Comparison of ENCODE assay signal across 9 mouse cellular contexts in genomic region chr11:100362979-100363562, GRCm38 (mm10). TPM values are rescaled to one million over a fixed set of nuclear protein-coding genes. Genes with fewer than 3 reads are reported as not detected.
A peak's percentile ranks its signal among the peaks of the same experiment; 100 is the strongest.
DNase-seq lines count a peak whose midpoint lies in the region; ATAC-seq and TF ChIP-seq lines count a peak whose summit lies in the region.
"Had no signal": no experiment of that assay in that cellular context is flagged by ENCODE, and none has a peak within 500 bp of the region (broad histone marks: within the 10 kb centered on the region; RNA-seq: fewer than 3 reads in every experiment).

No protein-coding gene starts in this region.

- no peak overlapping the region for H3K27ac ChIP-seq in heart, adult 2 months
- H3K27ac ChIP-seq in forebrain, embryonic 13.5 days = no peak overlapping the region
- H3K27ac ChIP-seq in midbrain, embryonic 11.5 days (ENCODE audit: low read depth, low read length) = no peak overlapping the region

- peaks cover 7% of the 10 kb centered on the region for H3K4me1 ChIP-seq in heart, adult 2 months (ENCODE audit: control insufficient read depth, insufficient read depth, low read length)
- H3K4me1 ChIP-seq in forebrain, embryonic 13.5 days = peaks cover 9% of the 10 kb centered on the region; the same call in 1 of the 2 replicates
- H3K4me1 ChIP-seq in midbrain, embryonic 11.5 days (ENCODE audit: control insufficient read depth, insufficient read depth, low read length) = no peaks in the 10 kb centered on the region

- ATAC-seq in forebrain, embryonic 13.5 days = peak; percentile 44; the same call in 1 of the 2 replicates
- peak; percentile 39 for ATAC-seq in midbrain, embryonic 11.5 days (ENCODE audit: low FRiP score)

- TF ChIP-seq EP300 in heart, adult 2 months (IDR thresholded peaks at IDR 0.05; ENCODE audit: insufficient read depth, low read depth, low read length) = 0 out of 2 replicates have a peak, but pooled peaks have one; percentile 52

- H3K4me2 ChIP-seq in forebrain, embryonic 13.5 days = no peak overlapping the region
- no peak overlapping the region for H3K4me2 ChIP-seq in midbrain, embryonic 11.5 days

- H3K79me2 ChIP-seq in heart, adult 2 months (replicated peaks; ENCODE audit: control insufficient read depth, insufficient read depth, low read length) = no peaks in the 10 kb centered on the region

- 9% methylated on average over 12 of the region's 12 CpGs for WGBS in heart, adult 2 months
- 17% methylated on average over 12 of the region's 12 CpGs for WGBS in forebrain, embryonic 13.5 days
- WGBS in midbrain, embryonic 11.5 days = 23% methylated on average over 12 of the region's 12 CpGs

- no peaks in the 10 kb centered on the region for H3K36me3 ChIP-seq in heart, adult 2 months (ENCODE audit: control insufficient read depth, insufficient read depth, low read length)
- H3K36me3 ChIP-seq in forebrain, embryonic 13.5 days (ENCODE audit: poor library complexity, severe bottlenecking) = no peaks in the 10 kb centered on the region
- no peaks in the 10 kb centered on the region for H3K36me3 ChIP-seq in midbrain, embryonic 11.5 days (ENCODE audit: control insufficient read depth, insufficient read depth, low read length)

- peak; percentile 71 to 79 for DNase-seq in heart, adult 2 months
- DNase-seq in heart, postnatal 25 days (ENCODE audit: low spot score) = no peak
- peak; percentile 74 for DNase-seq in cerebellum, adult 11 months
- DNase-seq in induced T-regulatory cell, adult 2 months (ENCODE audit: low read depth) = peak; percentile 75
- peak; percentile 60 to 69 for DNase-seq in left cerebral cortex, postnatal 25 days (ENCODE audit: low spot score in 2 of 2)
- peak; percentile 97 for DNase-seq in midbrain, embryonic 11.5 days (ENCODE audit: low spot score, missing footprints)
- DNase-seq in spleen, postnatal 36 days (ENCODE audit: low spot score in 2 of 2) = peak; percentile 23 to 41

- H3K9ac ChIP-seq in heart, adult 2 months (ENCODE audit: low read depth, low read length) = no peak overlapping the region
- H3K9ac ChIP-seq in forebrain, embryonic 13.5 days = no peak overlapping the region
- H3K9ac ChIP-seq in midbrain, embryonic 11.5 days (ENCODE audit: low read length) = no peak overlapping the region

- no peaks in the 10 kb centered on the region for H3K9me3 ChIP-seq in forebrain, embryonic 13.5 days (replicated peaks)
- H3K9me3 ChIP-seq in midbrain, embryonic 11.5 days (ENCODE audit: control insufficient read depth, low read length) = no peaks in the 10 kb centered on the region

- no peaks in the 10 kb centered on the region for H3K27me3 ChIP-seq in heart, adult 2 months (ENCODE audit: control insufficient read depth, insufficient read depth, low read length)
- H3K27me3 ChIP-seq in forebrain, embryonic 13.5 days = peaks cover 11% of the 10 kb centered on the region
- peaks cover 3% of the 10 kb centered on the region; the same call in 1 of the 2 replicates for H3K27me3 ChIP-seq in midbrain, embryonic 11.5 days (ENCODE audit: control insufficient read depth, insufficient read depth, low read length)

- H3K4me3 ChIP-seq in heart, adult 2 months = no peak overlapping the region
- no peak overlapping the region for H3K4me3 ChIP-seq in forebrain, embryonic 13.5 days
- H3K4me3 ChIP-seq in midbrain, embryonic 11.5 days (ENCODE audit: low read depth, low read length) = no peak overlapping the region

- intact Hi-C loops in heart, adult 2 months (cut with DNase I) = loop anchor here (1.0 to 5.0 kb wide), 3 partner anchors 45 to 194 kb away; partner anchors contain the start of gene Klhl11
- intact Hi-C loops in heart, postnatal 25 days (cut with DNase I) = loop anchor here (1.0 to 2.0 kb wide), 2 partner anchors 45 to 110 kb away; partner anchors contain the start of gene Klhl11
- intact Hi-C loops in left cerebral cortex, postnatal 25 days (cut with DNase I) = loop anchor here (1.0 to 2.0 kb wide), 2 partner anchors 45 to 110 kb away; partner anchors contain the start of gene Klhl11

- no peak for TF ChIP-seq POLR2A in heart, adult 2 months (IDR thresholded peaks at IDR 0.05; ENCODE audit: insufficient read depth, low read depth, low read length)

- peak; percentile 90 for TF ChIP-seq CTCF in heart, adult 2 months (IDR thresholded peaks at IDR 0.05)

RNA-seq across cellular contexts. Expression of gene Hap1, which starts 7.1 kb away (rescaled TPM):
- 1 to 10 TPM; 1.3 to 1.5 TPM for total RNA-seq in heart, adult 2 months (2021)
- polyA plus RNA-seq in heart, adult 2 months (2012; rRNA removed) = 0.97 and 1.4 TPM in 2 replicates
- total RNA-seq in heart, postnatal 25 days (2021) = 1 to 10 TPM in 1 of 2 experiments, under 1 TPM in 1; 0.83 to 1.2 TPM
- polyA plus RNA-seq in forebrain, embryonic 13.5 days (2015; fragmentation: Nextera tagmentation; extraction: Ambion mirVana) = 93.7 and 98.5 TPM in 2 replicates
- total RNA-seq in left cerebral cortex, postnatal 25 days (2021) = 100 to 1,000 TPM; 136 to 160 TPM
- polyA plus RNA-seq in midbrain, embryonic 11.5 days (2014; fragmentation: Nextera tagmentation; extraction: Ambion mirVana) = 16.4 TPM in 2 replicates

RNA-seq across cellular contexts. Expression of gene Gast, which starts 28.9 kb away (rescaled TPM):
- not detected for total RNA-seq in heart, adult 2 months (2021)
- polyA plus RNA-seq in heart, adult 2 months (2012; rRNA removed) = not detected in 2 replicates
- total RNA-seq in heart, postnatal 25 days (2021) = not detected
- polyA plus RNA-seq in forebrain, embryonic 13.5 days (2015; fragmentation: Nextera tagmentation; extraction: Ambion mirVana) = 0.56 and 0.89 TPM in 2 replicates
- total RNA-seq in left cerebral cortex, postnatal 25 days (2021) = not detected
- polyA plus RNA-seq in midbrain, embryonic 11.5 days (2014; fragmentation: Nextera tagmentation; extraction: Ambion mirVana) = 0.68 and 0.79 TPM in 2 replicates
- total RNA-seq: left cerebral cortex, adult 8-10 months had no signal

RNA-seq across cellular contexts. Expression of gene Jup, which starts 34.5 kb away (rescaled TPM):
- 100 to 1,000 TPM; 234 to 237 TPM for total RNA-seq in heart, adult 2 months (2021)
- 317 and 318 TPM in 2 replicates for polyA plus RNA-seq in heart, adult 2 months (2012; rRNA removed)
- 100 to 1,000 TPM; 239 to 247 TPM for total RNA-seq in heart, postnatal 25 days (2021)
- 37.1 and 42.8 TPM in 2 replicates for polyA plus RNA-seq in forebrain, embryonic 13.5 days (2015; fragmentation: Nextera tagmentation; extraction: Ambion mirVana)
- total RNA-seq in left cerebral cortex, postnatal 25 days (2021) = 10 to 100 TPM; 44.2 to 45.4 TPM
- polyA plus RNA-seq in midbrain, embryonic 11.5 days (2014; fragmentation: Nextera tagmentation; extraction: Ambion mirVana) = 23.5 and 25.2 TPM in 2 replicates

RNA-seq across cellular contexts. Expression of gene Eif1, which starts 43.4 kb away (rescaled TPM):
- 1,000 to 10,000 TPM; 1,735 to 2,054 TPM for total RNA-seq in heart, adult 2 months (2021)
- 195 and 341 TPM in 2 replicates for polyA plus RNA-seq in heart, adult 2 months (2012; rRNA removed)
- total RNA-seq in heart, postnatal 25 days (2021) = 1,000 to 10,000 TPM; 1,459 to 1,550 TPM
- 1,595 and 1,677 TPM in 2 replicates for polyA plus RNA-seq in forebrain, embryonic 13.5 days (2015; fragmentation: Nextera tagmentation; extraction: Ambion mirVana)
- 100 to 1,000 TPM; 820 to 888 TPM for total RNA-seq in left cerebral cortex, postnatal 25 days (2021)
- 1,701 and 1,853 TPM in 2 replicates for polyA plus RNA-seq in midbrain, embryonic 11.5 days (2014; fragmentation: Nextera tagmentation; extraction: Ambion mirVana)

RNA-seq across cellular contexts. Expression of gene P3h4, which starts 51.6 kb away (rescaled TPM):
- total RNA-seq in heart, adult 2 months (2021) = 10 to 100 TPM; 13.4 to 16.8 TPM
- polyA plus RNA-seq in heart, adult 2 months (2012; rRNA removed) = 29.7 and 35.6 TPM in 2 replicates
- total RNA-seq in heart, postnatal 25 days (2021) = 10 to 100 TPM; 15.4 to 15.8 TPM
- polyA plus RNA-seq in forebrain, embryonic 13.5 days (2015; fragmentation: Nextera tagmentation; extraction: Ambion mirVana) = 10.9 and 12.3 TPM in 2 replicates
- total RNA-seq in left cerebral cortex, postnatal 25 days (2021) = 1 to 10 TPM; 7.2 to 7.5 TPM
- 19.3 and 19.7 TPM in 2 replicates for polyA plus RNA-seq in midbrain, embryonic 11.5 days (2014; fragmentation: Nextera tagmentation; extraction: Ambion mirVana)

Comparison
In these comparisons a context has a peak if more than half of its experiments do, and no peak if none do; other contexts are left out.
1. RNA of gene Hap1, which starts 7.1 kb away (total RNA-seq): 136 to 160 TPM in left cerebral cortex, postnatal 25 days; 1.3 to 1.5 TPM in heart, adult 2 months and 0.83 to 1.2 TPM in heart, postnatal 25 days; every median in the first group is over 10 times any median in the second.
2. RNA of gene Jup, which starts 34.5 kb away (total RNA-seq): 239 to 247 TPM in heart, postnatal 25 days and 234 to 237 TPM in heart, adult 2 months; 44.2 to 45.4 TPM in left cerebral cortex, postnatal 25 days; every median in the first group is over 4 times any median in the second.